Mouse (Mus musculus): ENCODE data around the gene Car11. TPM values are rescaled to one million over a fixed set of nuclear protein-coding genes. Genes with fewer than 3 reads are reported as not detected.
A peak's percentile ranks its signal among the peaks of the same experiment; 100 is the strongest.

Car11 gene
- polyA plus RNA-seq, 1 experiment: not detected

GRCm38 (mm10) chr7:45741777-45742176 lies 42.1 kb downstream of the Car11 start:
- H3K4me1 ChIP-seq (ENCODE audit: control insufficient read depth, insufficient read depth, low read length): peaks cover 15% of the 10 kb centered on the region
- H3K4me3 ChIP-seq (ENCODE audit: insufficient read depth, low read depth, low read length): peak overlapping the region; percentile 41
- no peak for TF ChIP-seq CTCF (IDR thresholded peaks at IDR 0.05; ENCODE audit: insufficient read depth, low read depth, low read length)
- no peak; the same call in 1 of the 2 replicates for TF ChIP-seq POLR2A (IDR thresholded peaks at IDR 0.05; ENCODE audit: insufficient read depth, low read depth, low read length)
- H3K27ac ChIP-seq (ENCODE audit: insufficient read depth, low read depth, low read length): peak overlapping the region; percentile 66
- 41% methylated on average over 11 of the region's 11 CpGs for WGBS

GRCm38 (mm10) chr7:45742338-45742737 lies 42.7 kb downstream of the Car11 start:
- peak overlapping the region; percentile 66 for H3K27ac ChIP-seq (ENCODE audit: insufficient read depth, low read depth, low read length)
- H3K4me3 ChIP-seq (ENCODE audit: insufficient read depth, low read depth, low read length): peak overlapping the region; percentile 41
- no peak for TF ChIP-seq CTCF (IDR thresholded peaks at IDR 0.05; ENCODE audit: insufficient read depth, low read depth, low read length)
- no peak for TF ChIP-seq POLR2A (IDR thresholded peaks at IDR 0.05; ENCODE audit: insufficient read depth, low read depth, low read length)
- H3K4me1 ChIP-seq (ENCODE audit: control insufficient read depth, insufficient read depth, low read length): peaks cover 15% of the 10 kb centered on the region
- WGBS: 9% methylated on average over 19 of the region's 19 CpGs

GRCm38 (mm10) chr7:45744387-45744786 lies 44.7 kb downstream of the Car11 start:
- WGBS: 30% methylated on average over 2 of the region's 2 CpGs
- TF ChIP-seq POLR2A (IDR thresholded peaks at IDR 0.05; ENCODE audit: insufficient read depth, low read depth, low read length) (no peak), CTCF (IDR thresholded peaks at IDR 0.05; ENCODE audit: insufficient read depth, low read depth, low read length) (no peak)
- H3K4me3 ChIP-seq (ENCODE audit: insufficient read depth, low read depth, low read length): no peak overlapping the region
- peaks cover 17% of the 10 kb centered on the region for H3K4me1 ChIP-seq (ENCODE audit: control insufficient read depth, insufficient read depth, low read length)
- no peak overlapping the region for H3K27ac ChIP-seq (ENCODE audit: insufficient read depth, low read depth, low read length)

GRCm38 (mm10) chr7:45746518-45746917 lies 46.9 kb downstream of the Car11 start:
- H3K4me3 ChIP-seq (ENCODE audit: insufficient read depth, low read depth, low read length): no peak overlapping the region
- TF ChIP-seq CTCF (IDR thresholded peaks at IDR 0.05; ENCODE audit: insufficient read depth, low read depth, low read length) (no peak; the same call in 1 of the 2 replicates), POLR2A (IDR thresholded peaks at IDR 0.05; ENCODE audit: insufficient read depth, low read depth, low read length) (no peak)
- 64% methylated on average over 6 of the region's 6 CpGs for WGBS
- no peak overlapping the region for H3K27ac ChIP-seq (ENCODE audit: insufficient read depth, low read depth, low read length)
- peaks cover 16% of the 10 kb centered on the region for H3K4me1 ChIP-seq (ENCODE audit: control insufficient read depth, insufficient read depth, low read length)

GRCm38 (mm10) chr7:45747450-45747849 lies 47.8 kb downstream of the Car11 start:
- peaks cover 7% of the 10 kb centered on the region for H3K4me1 ChIP-seq (ENCODE audit: control insufficient read depth, insufficient read depth, low read length)
- H3K4me3 ChIP-seq (ENCODE audit: insufficient read depth, low read depth, low read length): no peak overlapping the region
- WGBS: 86% methylated on average over 5 of the region's 5 CpGs
- no peak overlapping the region for H3K27ac ChIP-seq (ENCODE audit: insufficient read depth, low read depth, low read length)
- TF ChIP-seq POLR2A (IDR thresholded peaks at IDR 0.05; ENCODE audit: insufficient read depth, low read depth, low read length) (no peak), CTCF (IDR thresholded peaks at IDR 0.05; ENCODE audit: insufficient read depth, low read depth, low read length) (no peak)

GRCm38 (mm10) chr7:45748110-45748509 lies 48.5 kb downstream of the Car11 start:
- 84% methylated on average over 7 of the region's 7 CpGs for WGBS
- no peak overlapping the region for H3K27ac ChIP-seq (ENCODE audit: insufficient read depth, low read depth, low read length)
- no peak overlapping the region for H3K4me3 ChIP-seq (ENCODE audit: insufficient read depth, low read depth, low read length)
- peaks cover 6% of the 10 kb centered on the region for H3K4me1 ChIP-seq (ENCODE audit: control insufficient read depth, insufficient read depth, low read length)
- TF ChIP-seq POLR2A (IDR thresholded peaks at IDR 0.05; ENCODE audit: insufficient read depth, low read depth, low read length): no peak

GRCm38 (mm10) chr7:45749401-45749800 lies 49.8 kb downstream of the Car11 start:
- Histone ChIP-seq H3K4me3 (ENCODE audit: insufficient read depth, low read depth, low read length) (no peak overlapping the region), H3K4me1 (ENCODE audit: control insufficient read depth, insufficient read depth, low read length) (peaks cover 6% of the 10 kb centered on the region), H3K27ac (ENCODE audit: insufficient read depth, low read depth, low read length) (peak overlapping the region; percentile 47; the same call in 1 of the 2 replicates)
- 42% methylated on average over 10 of the region's 10 CpGs for WGBS
- TF ChIP-seq POLR2A (IDR thresholded peaks at IDR 0.05; ENCODE audit: insufficient read depth, low read depth, low read length) (no peak), CTCF (IDR thresholded peaks at IDR 0.05; ENCODE audit: insufficient read depth, low read depth, low read length) (no peak)

- no peak for TF ChIP-seq CTCF (IDR thresholded peaks at IDR 0.05; ENCODE audit: insufficient read depth, low read depth, low read length)
- no peak for TF ChIP-seq POLR2A (IDR thresholded peaks at IDR 0.05; ENCODE audit: insufficient read depth, low read depth, low read length)
- H3K4me3 ChIP-seq (ENCODE audit: insufficient read depth, low read depth, low read length): no peak overlapping the region
- peaks cover 6% of the 10 kb centered on the region for H3K4me1 ChIP-seq (ENCODE audit: control insufficient read depth, insufficient read depth, low read length)
- WGBS: 79% methylated on average over 9 of the region's 9 CpGs
- H3K27ac ChIP-seq (ENCODE audit: insufficient read depth, low read depth, low read length): no peak overlapping the region
Observed at GRCm38 (mm10) chr7:45750162-45750561, 50.5 kb downstream of the Car11 start.

Other genes with a start within 250 kb of the Car11 start
- gene Ftl1, start 240.0 kb upstream of the Car11 start, polyA plus RNA-seq (2012; ENCODE audit: insufficient read depth, insufficient read length, low replicate concordance, missing spikeins): 553 and 835 TPM in 2 replicates
- not detected in 2 replicates for gene Bax, start 232.9 kb upstream of the Car11 start, polyA plus RNA-seq (2012; ENCODE audit: insufficient read depth, insufficient read length, low replicate concordance, missing spikeins)
- gene Tulp2, start 218.0 kb upstream of the Car11 start, polyA plus RNA-seq (2012; ENCODE audit: insufficient read depth, insufficient read length, low replicate concordance, missing spikeins): not detected in 2 replicates
- gene Gm45808, start 213.0 kb upstream of the Car11 start, polyA plus RNA-seq (2012; ENCODE audit: insufficient read depth, insufficient read length, low replicate concordance, missing spikeins): not detected in 2 replicates
- gene Dhdh, start 211.0 kb upstream of the Car11 start, polyA plus RNA-seq (2012; ENCODE audit: insufficient read depth, insufficient read length, low replicate concordance, missing spikeins): not detected in 2 replicates
- gene Nucb1, start 189.4 kb upstream of the Car11 start, polyA plus RNA-seq (2012; ENCODE audit: insufficient read depth, insufficient read length, low replicate concordance, missing spikeins): not detected in 2 replicates
- gene Ppp1r15a, start 173.6 kb upstream of the Car11 start, polyA plus RNA-seq (2012; ENCODE audit: insufficient read depth, insufficient read length, low replicate concordance, missing spikeins): not detected in 2 replicates
- gene Plekha4, start 173.5 kb upstream of the Car11 start, polyA plus RNA-seq (2012; ENCODE audit: insufficient read depth, insufficient read length, low replicate concordance, missing spikeins): not detected in 2 replicates
- not detected in 2 replicates for gene Hsd17b14, start 144.9 kb upstream of the Car11 start, polyA plus RNA-seq (2012; ENCODE audit: insufficient read depth, insufficient read length, low replicate concordance, missing spikeins)
- not detected in 2 replicates for gene Bcat2, start 129.7 kb upstream of the Car11 start, polyA plus RNA-seq (2012; ENCODE audit: insufficient read depth, insufficient read length, low replicate concordance, missing spikeins)
- not detected in 2 replicates for gene Fgf21, start 84.4 kb upstream of the Car11 start, polyA plus RNA-seq (2012; ENCODE audit: insufficient read depth, insufficient read length, low replicate concordance, missing spikeins)
- gene Fut1, start 82.6 kb upstream of the Car11 start, polyA plus RNA-seq (2012; ENCODE audit: insufficient read depth, insufficient read length, low replicate concordance, missing spikeins): not detected in 2 replicates
- not detected in 2 replicates for gene Izumo1, start 78.0 kb upstream of the Car11 start, polyA plus RNA-seq (2012; ENCODE audit: insufficient read depth, insufficient read length, low replicate concordance, missing spikeins)
- gene Rasip1, start 72.4 kb upstream of the Car11 start, polyA plus RNA-seq (2012; ENCODE audit: insufficient read depth, insufficient read length, low replicate concordance, missing spikeins): not detected in 2 replicates
- gene Mamstr, start 59.9 kb upstream of the Car11 start, polyA plus RNA-seq (2012; ENCODE audit: insufficient read depth, insufficient read length, low replicate concordance, missing spikeins): not detected in 2 replicates
- gene Fut2, start 33.4 kb upstream of the Car11 start, polyA plus RNA-seq (2012; ENCODE audit: insufficient read depth, insufficient read length, low replicate concordance, missing spikeins): not detected in 2 replicates
- gene Ntn5, start 15.8 kb upstream of the Car11 start, polyA plus RNA-seq (2012; ENCODE audit: insufficient read depth, insufficient read length, low replicate concordance, missing spikeins): not detected in 2 replicates
- gene Sec1, start 5.4 kb upstream of the Car11 start, polyA plus RNA-seq (2012; ENCODE audit: insufficient read depth, insufficient read length, low replicate concordance, missing spikeins): not detected in 2 replicates
- gene Dbp, start 5.2 kb downstream of the Car11 start, polyA plus RNA-seq (2012; ENCODE audit: insufficient read depth, insufficient read length, low replicate concordance, missing spikeins): 386 TPM in 1 of 2 replicates, not detected in the other
- gene Rpl18, start 15.6 kb downstream of the Car11 start, polyA plus RNA-seq (2012; ENCODE audit: insufficient read depth, insufficient read length, low replicate concordance, missing spikeins): not detected in 2 replicates
- gene Sphk2, start 18.2 kb downstream of the Car11 start, polyA plus RNA-seq (2012; ENCODE audit: insufficient read depth, insufficient read length, low replicate concordance, missing spikeins): not detected in 2 replicates
- not detected in 2 replicates for gene Fam83e, start 21.4 kb downstream of the Car11 start, polyA plus RNA-seq (2012; ENCODE audit: insufficient read depth, insufficient read length, low replicate concordance, missing spikeins)
- not detected in 2 replicates for gene Spaca4, start 26.0 kb downstream of the Car11 start, polyA plus RNA-seq (2012; ENCODE audit: insufficient read depth, insufficient read length, low replicate concordance, missing spikeins)
- not detected in 2 replicates for gene Lmtk3, start 83.9 kb downstream of the Car11 start, polyA plus RNA-seq (2012; ENCODE audit: insufficient read depth, insufficient read length, low replicate concordance, missing spikeins)
- gene Sult2b1, start 84.8 kb downstream of the Car11 start, polyA plus RNA-seq (2012; ENCODE audit: insufficient read depth, insufficient read length, low replicate concordance, missing spikeins): not detected in 2 replicates
- gene Cyth2, start 114.7 kb downstream of the Car11 start, polyA plus RNA-seq (2012; ENCODE audit: insufficient read depth, insufficient read length, low replicate concordance, missing spikeins): not detected in 2 replicates
- gene Kcnj14, start 124.9 kb downstream of the Car11 start, polyA plus RNA-seq (2012; ENCODE audit: insufficient read depth, insufficient read length, low replicate concordance, missing spikeins): not detected in 2 replicates
- gene Grwd1, start 131.1 kb downstream of the Car11 start, polyA plus RNA-seq (2012; ENCODE audit: insufficient read depth, insufficient read length, low replicate concordance, missing spikeins): not detected in 2 replicates
- not detected in 2 replicates for gene Kdelr1, start 172.9 kb downstream of the Car11 start, polyA plus RNA-seq (2012; ENCODE audit: insufficient read depth, insufficient read length, low replicate concordance, missing spikeins)
- gene Grin2d, start 178.5 kb downstream of the Car11 start, polyA plus RNA-seq (2012; ENCODE audit: insufficient read depth, insufficient read length, low replicate concordance, missing spikeins): not detected in 2 replicates
- not detected in 2 replicates for gene Syngr4, start 196.9 kb downstream of the Car11 start, polyA plus RNA-seq (2012; ENCODE audit: insufficient read depth, insufficient read length, low replicate concordance, missing spikeins)
- not detected in 2 replicates for gene Tmem143, start 197.1 kb downstream of the Car11 start, polyA plus RNA-seq (2012; ENCODE audit: insufficient read depth, insufficient read length, low replicate concordance, missing spikeins)
- not detected in 2 replicates for gene Emp3, start 221.6 kb downstream of the Car11 start, polyA plus RNA-seq (2012; ENCODE audit: insufficient read depth, insufficient read length, low replicate concordance, missing spikeins)
- not detected in 2 replicates for gene Ccdc114, start 224.2 kb downstream of the Car11 start, polyA plus RNA-seq (2012; ENCODE audit: insufficient read depth, insufficient read length, low replicate concordance, missing spikeins)